Mouse (Mus musculus) ES-E14 (cell line): ENCODE data around the gene Nkiras1.

Experiments used
- CHD2 ChIP-seq: IDR thresholded peaks from 2 replicates; pipeline ENCODE4 v1.6.1; 2014; ENCODE audit warnings: mild to moderate bottlenecking, low read depth, low read length, inconsistent platforms
- HCFC1 ChIP-seq: IDR thresholded peaks from 2 replicates; pipeline ENCODE4 v1.6.1; 2012; ENCODE audit warnings: low read length, inconsistent platforms, borderline replicate concordance; ENCODE audit not compliant: insufficient read depth
- MAFK ChIP-seq: IDR thresholded peaks from 2 replicates; pipeline ENCODE4 v1.6.1; 2014; ENCODE audit warnings: mild to moderate bottlenecking, low read depth, low read length, inconsistent platforms; ENCODE audit not compliant: insufficient read depth
- ZC3H11A ChIP-seq: IDR thresholded peaks from 2 replicates; pipeline ENCODE4 v1.6.1; 2012; ENCODE audit warnings: low read depth, mild to moderate bottlenecking, inconsistent platforms, low read length, borderline replicate concordance
- ZNF384 ChIP-seq: IDR thresholded peaks from 2 replicates; pipeline ENCODE4 v1.6.1; 2012; ENCODE audit warnings: low read depth, low read length, inconsistent platforms

DNA sequence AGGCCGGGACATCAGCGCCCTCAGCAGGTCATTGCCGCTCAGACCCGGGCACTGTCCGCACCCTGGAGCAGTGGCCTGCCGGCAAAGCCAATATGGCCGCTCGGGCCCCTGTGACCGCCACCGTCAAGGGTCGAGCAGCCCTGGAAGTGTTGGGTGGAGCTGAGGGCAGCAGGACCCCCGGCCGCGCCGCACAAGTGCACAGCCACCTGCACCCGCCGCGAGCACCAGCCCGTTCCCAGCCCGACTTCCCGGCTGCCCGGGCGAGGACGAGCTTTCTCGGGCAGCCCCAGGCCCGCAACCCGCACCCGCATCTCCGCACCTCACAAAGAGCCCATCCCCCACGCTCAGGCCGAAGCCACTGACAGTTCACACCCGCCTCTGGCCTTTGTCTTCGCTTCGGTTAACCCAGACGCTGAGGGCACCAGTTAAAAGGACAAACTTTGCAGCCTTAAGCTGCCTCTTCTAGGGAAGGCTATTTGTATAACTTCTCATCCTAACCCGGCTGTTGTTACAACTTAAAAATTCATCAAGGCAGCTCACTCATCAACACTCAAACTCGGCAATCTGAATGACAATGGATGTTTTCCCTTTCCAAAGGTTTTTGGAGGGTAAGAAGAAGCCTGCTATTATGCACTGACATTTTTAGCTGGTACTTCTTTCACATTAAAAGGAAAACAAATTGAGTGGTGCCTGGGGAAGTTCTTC is 56.2 kb downstream of the Nkiras1 start:
- TF ChIP-seq CHD2: no peak
- no peak for TF ChIP-seq MAFK
- no peak for TF ChIP-seq ZC3H11A
- TF ChIP-seq HCFC1: no peak
- TF ChIP-seq ZNF384: no peak
